Mouse (Mus musculus) midbrain, postnatal 0 days (tissue): ENCODE results near the gene Mrpl35. TPM values are rescaled to one million over a fixed set of nuclear protein-coding genes. Genes with fewer than 3 reads are reported as not detected.
A peak's percentile ranks its signal among the peaks of the same experiment; 100 is the strongest.

Source experiments
- ATAC-seq: fragments of 200-750 bp; cut with Nextera tagmentation; 2 replicates; pipeline ENCODE4 v1.8.0; 2017; ENCODE audit warnings: moderate number of reproducible peaks, mild to moderate bottlenecking, moderate TSS enrichment, moderate library complexity; ENCODE audit not compliant: low FRiP score
- DNase-seq: peaks from one replicate; pipeline ENCODE4 v3.0.0-alpha.2; 2015; ENCODE audit warnings: low spot score
- H3K27ac ChIP-seq: fragments of 300-500 bp; sonication (generic); 2 replicates; pipeline ENCODE4 v1.5.1; 2014; ENCODE audit warnings: low read depth, mild to moderate bottlenecking, low read length, mixed read lengths
- H3K27me3 ChIP-seq: fragments of 300-500 bp; sonication (generic); 2 replicates; pipeline ENCODE4 v1.6.1; 2014; ENCODE audit warnings: low read length, control low read depth, mixed read lengths; ENCODE audit not compliant: insufficient read depth
- H3K36me3 ChIP-seq: fragments of 300-500 bp; sonication (generic); 2 replicates; pipeline ENCODE4 v1.6.1; 2014; ENCODE audit warnings: low read length, control low read depth, mixed read lengths; ENCODE audit not compliant: insufficient read depth
- H3K4me1 ChIP-seq: fragments of 300-500 bp; sonication (generic); 2 replicates; pipeline ENCODE4 v1.6.1; 2014; ENCODE audit warnings: mild to moderate bottlenecking, control low read depth, antibody characterized with exemption, low read length, mixed read lengths; ENCODE audit not compliant: insufficient read depth
- H3K4me2 ChIP-seq: fragments of 300-500 bp; sonication (generic); 2 replicates; pipeline ENCODE4 v1.6.1; 2014; ENCODE audit warnings: low read depth, mild to moderate bottlenecking, low read length, mixed read lengths; ENCODE audit not compliant: poor library complexity, severe bottlenecking
- H3K4me3 ChIP-seq: fragments of 300-500 bp; sonication (generic); 2 replicates; pipeline ENCODE4 v1.5.1; 2014; ENCODE audit warnings: low read depth, mild to moderate bottlenecking, low read length, moderate library complexity
- H3K9ac ChIP-seq: fragments of 300-500 bp; sonication (generic); replicated peaks from 2 replicates; pipeline ENCODE4 v1.6.1; 2014; ENCODE audit warnings: mild to moderate bottlenecking, low read length, moderate library complexity, mixed read lengths; ENCODE audit not compliant: poor library complexity, severe bottlenecking
- H3K9me3 ChIP-seq: fragments of 300-500 bp; sonication (generic); 2 replicates; pipeline ENCODE4 v1.6.1; 2016; ENCODE audit warnings: low read length, control low read depth
- CTCF ChIP-seq: IDR thresholded peaks from 2 replicates; pipeline ENCODE4 v1.5.1; 2016; ENCODE audit warnings: antibody characterized with exemption, mild to moderate bottlenecking
- WGBS: fragments of 180-500 bp; shearing (Covaris S2); extraction: QIAGEN DNeasy Blood & Tissue Kit; methylation state at CpG from one replicate; pipeline ENCODE4 v1.1.7; 2014; 5-methylcytosine and 5-hydroxymethylcytosine counted together
- polyA plus RNA-seq: library from polyadenylated mRNA; unstranded; fragments of >200 nt; fragmentation: Nextera tagmentation; extraction: Ambion mirVana; gene quantifications from 2 replicates; pipeline ENCODE4 v1.2.1, GENCODE M21; 2015
- total RNA-seq: library from RNA; depleted of rRNA; stranded (reverse); fragments of >200 nt; gene quantifications from 2 replicates; pipeline ENCODE4 v1.2.3, GENCODE M21; 2014

Gene Mrpl35
- total and polyA plus RNA-seq, 2 experiments from 2014 or later, result 6.8 to 46.2 TPM

GRCm38 (mm10) chr6:71839815-71840214 lies 13.0 kb upstream of the Mrpl35 start:
- DNase-seq, result no peak
- H3K9ac ChIP-seq, result no peak overlapping the region

GRCm38 (mm10) chr6:71836811-71837210 lies 10.0 kb upstream of the Mrpl35 start:
- H3K4me2 ChIP-seq, result no peak overlapping the region
- no peak overlapping the region for H3K9ac ChIP-seq
- no peaks in the 10 kb centered on the region for H3K27me3 ChIP-seq
- no peaks in the 10 kb centered on the region for H3K36me3 ChIP-seq
- no peaks in the 10 kb centered on the region for H3K9me3 ChIP-seq
- H3K4me3 ChIP-seq, result no peak overlapping the region
- 70% methylated on average over 2 of the region's 2 CpGs for WGBS
- H3K27ac ChIP-seq, result no peak overlapping the region
- H3K4me1 ChIP-seq, result 0 out of 2 replicates have a peak, but pooled peaks cover 7% of the 10 kb centered on the region
- ATAC-seq (no peak), DNase-seq (no peak)
- no peak for TF ChIP-seq CTCF

More at GRCm38 (mm10) chr6:71839815-71840214, 13.0 kb upstream of the Mrpl35 start:
- H3K36me3 ChIP-seq, result no peaks in the 10 kb centered on the region
- no peak overlapping the region for H3K27ac ChIP-seq
- no peak overlapping the region for H3K4me3 ChIP-seq
- H3K9me3 ChIP-seq, result no peaks in the 10 kb centered on the region
- no peak for ATAC-seq
- no peak overlapping the region for H3K4me2 ChIP-seq
- no peaks in the 10 kb centered on the region for H3K4me1 ChIP-seq
- H3K27me3 ChIP-seq, result no peaks in the 10 kb centered on the region
- no peak for TF ChIP-seq CTCF

GRCm38 (mm10) chr6:71831581-71831960 lies 4.8 kb upstream of the Mrpl35 start:
- 0 out of 2 replicates have a peak, but pooled peaks cover 7% of the 10 kb centered on the region for H3K4me1 ChIP-seq
- peak overlapping the region; percentile 90 for H3K9ac ChIP-seq
- 0% methylated on average over 20 of the region's 21 CpGs for WGBS
- H3K4me2 ChIP-seq, result peak overlapping the region; percentile 57
- no peak; the same call in 1 of the 2 replicates for TF ChIP-seq CTCF
- H3K27ac ChIP-seq, result peak overlapping the region; percentile 96
- H3K36me3 ChIP-seq, result no peaks in the 10 kb centered on the region
- peak overlapping the region; percentile 62 for H3K4me3 ChIP-seq
- H3K9me3 ChIP-seq, result no peaks in the 10 kb centered on the region
- no peaks in the 10 kb centered on the region; the same call in 1 of the 2 replicates for H3K27me3 ChIP-seq
- peak; percentile 98 for DNase-seq
- peak; percentile 99 for ATAC-seq

GRCm38 (mm10) chr6:71830690-71831580 lies 4.2 kb upstream of the Mrpl35 start, which contains the start of gene Immt:
Gene Immt (plus strand): TSS chr6:71831331.
- Histone ChIP-seq H3K27me3 (no peaks in the 10 kb centered on the region; the same call in 1 of the 2 replicates), H3K4me3 (peak within 1 kb of the TSS; percentile 62), H3K4me1 (0 out of 2 replicates have a peak, but pooled peaks cover 7% of the 10 kb centered on the region), H3K9ac (peak within 1 kb of the TSS; percentile 90), H3K27ac (peak within 1 kb of the TSS; percentile 96), H3K4me2 (peak within 1 kb of the TSS; percentile 57), H3K9me3 (no peaks in the 10 kb centered on the region), H3K36me3 (no peaks in the 10 kb centered on the region)
- peak; percentile 33 for TF ChIP-seq CTCF
- DNase-seq, result peak; percentile 98
- WGBS, result under 1% methylated on average over 62 of the region's 64 CpGs
- peak; percentile 99 for ATAC-seq

GRCm38 (mm10) chr6:71829768-71830167 lies 3.0 kb upstream of the Mrpl35 start:
- 87% methylated on average over 9 of the region's 9 CpGs for WGBS
- no peak for TF ChIP-seq CTCF
- no peak overlapping the region for H3K4me3 ChIP-seq
- DNase-seq (no peak), ATAC-seq (no peak)
- H3K4me1 ChIP-seq, result 0 out of 2 replicates have a peak, but pooled peaks cover 7% of the 10 kb centered on the region
- H3K27ac ChIP-seq, result no peak overlapping the region
- H3K4me2 ChIP-seq, result no peak overlapping the region
- no peaks in the 10 kb centered on the region for H3K9me3 ChIP-seq
- no peak overlapping the region for H3K9ac ChIP-seq
- H3K36me3 ChIP-seq, result no peaks in the 10 kb centered on the region
- H3K27me3 ChIP-seq, result no peaks in the 10 kb centered on the region; the same call in 1 of the 2 replicates

- peak overlapping the region; percentile 68 for H3K4me3 ChIP-seq
- H3K9me3 ChIP-seq, result no peaks in the 10 kb centered on the region
- 41% methylated on average over 3 of the region's 3 CpGs for WGBS
- no peak for TF ChIP-seq CTCF
- H3K27ac ChIP-seq, result no peak overlapping the region
- H3K36me3 ChIP-seq, result no peaks in the 10 kb centered on the region
- H3K4me1 ChIP-seq, result no peaks in the 10 kb centered on the region
- no peaks in the 10 kb centered on the region; the same call in 1 of the 2 replicates for H3K27me3 ChIP-seq
- H3K4me2 ChIP-seq, result peak overlapping the region; percentile 69
- DNase-seq, result no peak
- ATAC-seq, result no peak
- H3K9ac ChIP-seq, result 0 out of 2 replicates have a peak overlapping the region, but pooled peaks have one; percentile 61
Measured at GRCm38 (mm10) chr6:71823961-71824360, 2.8 kb downstream of the Mrpl35 start.
